Mouse (Mus musculus): ENCODE results near the gene Dglucy.

GRCm38 (mm10) chr12:100906861-100907260, 128.0 kb downstream of the Dglucy start:
- no peak for TF ChIP-seq POLR2A (IDR thresholded peaks at IDR 0.05; ENCODE audit: borderline replicate concordance, extremely low read depth, insufficient read depth, insufficient read length, poor library complexity, severe bottlenecking)
- TF ChIP-seq CTCF (IDR thresholded peaks at IDR 0.05; ENCODE audit: borderline replicate concordance, extremely low read depth, insufficient read depth, insufficient read length): no peak
